Mouse (Mus musculus) central nervous system, embryonic 11.5 days (tissue): ENCODE measurements around the gene Gm10770. TPM values are rescaled to one million over a fixed set of nuclear protein-coding genes. Genes with fewer than 3 reads are reported as not detected.

Experiments used
- polyA plus RNA-seq: library from polyadenylated mRNA; depleted of rRNA; stranded (reverse); fragments of >200 nt; gene quantifications from 2 replicates; pipeline ENCODE4 v1.2.3, GENCODE M21; 2012; rRNA removed

The Gm10770 gene
- not detected in 2 replicates for polyA plus RNA-seq

GRCm38 (mm10) chr2:150179579-150179978 is at the start of gene Gm10770:
Gene Gm10770 (minus strand): TSS chr2:150179679.

DNA sequence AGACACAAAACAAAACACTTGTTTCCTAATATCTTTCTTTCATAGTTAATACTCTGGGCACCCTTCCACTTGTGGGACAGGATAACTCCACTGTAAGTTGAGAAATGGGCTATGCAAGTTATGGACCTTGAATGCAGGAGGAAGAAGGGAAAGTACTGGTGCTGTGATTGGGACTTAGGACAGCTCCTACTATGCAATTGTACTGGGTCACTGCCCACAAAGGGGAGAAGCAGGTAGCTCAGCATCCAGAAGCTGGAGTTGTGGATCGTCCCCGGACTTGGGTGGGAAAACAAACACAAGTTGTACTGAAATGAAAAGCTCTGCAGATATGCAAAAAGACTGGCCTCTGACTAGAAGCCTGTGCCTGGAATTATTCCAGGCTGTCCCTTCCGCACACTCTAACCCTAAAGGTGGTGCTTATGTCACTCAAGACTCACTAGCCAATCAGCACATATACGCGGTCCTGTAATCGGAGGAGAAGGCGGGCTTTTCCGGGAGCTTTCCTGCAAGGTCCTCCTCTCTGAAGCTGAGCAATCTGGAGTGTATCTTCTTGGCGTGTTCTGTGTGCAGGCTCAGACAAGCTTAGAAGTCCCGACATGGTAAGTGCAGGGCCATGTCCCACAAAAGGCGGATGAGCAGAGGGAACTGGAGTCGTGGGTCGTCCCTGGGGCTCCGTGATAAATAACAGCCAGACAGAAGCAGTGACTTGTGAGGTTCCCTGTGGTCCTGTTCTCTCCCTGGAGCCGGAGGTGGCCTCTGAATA is 38.3 kb upstream of the Gm10770 start, which contains the start of gene Zfp937:
Gene Zfp937 (plus strand): TSS at position 474 of the 763 bp plus-strand sequence.

GRCm38 (mm10) chr2:150181570-150181999 is 2.1 kb upstream of the Gm10770 start, which contains the start of gene Gm14139:
Gene Gm14139 (plus strand): TSS chr2:150181755.

DNA sequence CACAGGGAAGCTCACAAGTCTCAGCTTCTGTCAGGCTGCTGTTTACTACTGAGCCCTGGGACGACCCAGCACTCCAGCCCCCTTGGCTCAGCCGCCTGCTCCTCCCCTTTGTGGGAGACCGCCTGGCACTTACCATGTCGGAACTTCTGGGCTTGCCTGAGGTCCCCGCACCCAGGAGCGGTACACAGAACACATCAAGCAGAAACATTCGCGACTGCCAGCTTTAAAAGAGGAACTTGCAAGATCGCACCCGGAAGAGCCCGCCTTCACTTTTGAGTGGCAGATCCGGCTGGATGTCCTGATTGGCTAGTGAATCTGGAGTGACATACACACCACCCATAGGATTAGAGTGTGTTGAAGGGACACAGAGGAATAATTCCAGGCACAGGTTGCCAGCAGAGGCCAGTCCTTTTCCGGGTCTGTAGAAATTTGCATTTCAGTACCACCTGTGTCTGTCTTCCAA is 43.0 kb downstream of the Gm10770 start, which contains the start of gene Zfp120:
Gene Zfp120 (minus strand): TSS at position 274 of the 463 bp plus-strand sequence.

Other genes with a start within 250 kb of the Gm10770 start
- 3.2 and 4.1 TPM in 2 replicates for gene Zfp120, start 43.0 kb downstream of the Gm10770 start, polyA plus RNA-seq
- gene Gm14139, start 2.1 kb upstream of the Gm10770 start, polyA plus RNA-seq = 0.04 TPM in 1 of 2 replicates, not detected in the other
- gene Zfp937, start 38.4 kb upstream of the Gm10770 start, polyA plus RNA-seq = 2.3 and 4.1 TPM in 2 replicates
- gene Gm21994, start 75.9 kb upstream of the Gm10770 start, polyA plus RNA-seq = 0.68 and 2.5 TPM in 2 replicates
- gene Gm14124, start 77.8 kb upstream of the Gm10770 start, polyA plus RNA-seq = 0.06 TPM in 1 of 2 replicates, not detected in the other
- 0.73 TPM in 1 of 2 replicates, not detected in the other for gene Gm10130, start 144.0 kb upstream of the Gm10770 start, polyA plus RNA-seq
- 3.1 and 4.2 TPM in 2 replicates for gene 3300002I08Rik, start 183.1 kb upstream of the Gm10770 start, polyA plus RNA-seq